Mouse (Mus musculus): ENCODE data around the gene Manba. TPM values are rescaled to one million over a fixed set of nuclear protein-coding genes. Genes with fewer than 3 reads are reported as not detected.

Gene Manba
- total RNA-seq, 1 experiment from 2014 or later, result 16.0 TPM

DNA sequence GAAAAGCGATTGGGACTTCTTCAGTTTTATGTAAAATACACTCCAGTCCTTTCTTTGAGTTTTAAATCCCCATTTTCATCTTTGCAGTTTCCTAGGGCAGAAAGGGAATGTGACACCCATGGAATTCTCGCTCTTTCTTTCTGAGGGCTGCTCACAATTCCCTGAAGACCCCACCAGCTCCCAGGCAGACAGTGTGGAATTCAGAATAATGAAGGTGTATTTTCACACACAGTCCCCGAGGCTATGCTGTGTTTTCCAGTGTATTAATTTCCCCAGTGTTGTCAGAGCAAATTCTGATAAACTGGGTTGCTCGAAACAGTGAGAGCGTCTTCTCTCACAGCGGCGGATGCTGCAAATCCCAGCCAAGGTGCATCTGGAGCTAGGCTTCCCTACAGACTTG is 44.3 kb downstream of the Manba start:
- no peak for DNase-seq

- DNase-seq, result no peak
These were observed 46.4 kb downstream of the Manba start for GRCm38 (mm10) chr3:135531762-135532161.

GRCm38 (mm10) chr3:135534103-135534502 is 48.7 kb downstream of the Manba start:
- DNase-seq, result no peak

GRCm38 (mm10) chr3:135546212-135546923 is 61.0 kb downstream of the Manba start:
- DNase-seq, result no peak

DNA sequence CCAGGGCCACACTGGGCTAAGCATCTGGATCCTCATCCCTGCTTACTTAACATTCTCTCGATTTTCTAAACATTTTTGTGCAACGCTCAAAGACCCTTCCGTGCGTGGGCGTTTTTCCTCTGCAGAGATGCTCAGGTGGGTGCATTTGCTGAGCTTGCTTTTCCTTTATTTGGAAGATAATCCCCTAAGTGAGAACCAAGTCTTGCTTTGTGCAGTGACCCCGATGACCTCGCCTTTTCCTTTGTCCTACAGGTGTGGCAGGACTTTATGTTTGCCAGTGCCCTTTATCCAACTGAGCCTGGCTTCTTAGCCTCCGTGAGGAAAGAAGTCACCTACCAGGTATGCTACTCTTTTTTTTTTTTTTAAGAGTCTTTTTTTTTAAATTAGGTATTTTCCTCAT is 61.9 kb downstream of the Manba start:
- DNase-seq, result no peak

GRCm38 (mm10) chr3:135552874-135553273 is 67.5 kb downstream of the Manba start:
- DNase-seq, result no peak

DNA sequence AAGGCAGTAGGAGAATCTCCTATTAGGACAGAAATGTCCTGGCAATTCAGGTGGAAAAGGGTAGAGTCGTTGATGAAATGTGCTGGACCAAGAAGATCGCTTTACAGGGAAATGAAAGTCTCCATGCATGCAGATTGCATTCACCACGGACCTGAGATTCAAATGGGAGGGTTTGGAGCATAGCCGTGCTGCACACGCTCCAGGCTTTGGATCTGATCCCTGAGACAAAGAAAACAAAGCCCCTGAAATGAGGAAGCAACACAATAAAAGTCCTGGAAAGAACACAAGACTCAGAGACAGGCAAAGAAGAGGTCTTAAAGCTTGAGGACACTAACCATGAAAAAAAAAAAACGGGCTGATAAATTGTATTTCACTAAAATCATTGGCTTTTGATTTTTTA is 69.8 kb downstream of the Manba start:
- DNase-seq, result no peak

GRCm38 (mm10) chr3:135556052-135556587 is 70.7 kb downstream of the Manba start:
- DNase-seq, result no peak

- DNase-seq, result no peak
These were observed 71.6 kb downstream of the Manba start for GRCm38 (mm10) chr3:135556851-135557662.

DNA sequence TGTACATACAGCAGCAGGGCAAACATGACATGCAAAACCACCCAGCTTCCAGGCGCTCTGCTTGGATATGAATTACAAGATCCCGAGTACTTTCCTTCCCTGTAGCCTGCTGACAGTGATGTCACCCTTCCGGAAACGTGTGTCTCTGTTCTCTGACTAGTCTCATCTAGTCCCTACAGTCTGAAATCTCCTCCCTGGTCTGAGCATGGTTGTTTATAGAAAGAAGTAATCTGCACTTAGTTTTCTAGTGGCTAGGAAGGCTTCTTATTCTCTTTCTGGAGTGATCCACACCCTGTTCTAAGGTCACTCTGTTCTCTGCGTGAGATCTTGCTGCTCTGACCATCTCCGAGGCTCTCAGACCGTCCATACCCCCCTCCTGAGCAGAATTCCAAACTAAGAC is 76.6 kb downstream of the Manba start:
- DNase-seq, result no peak

- DNase-seq, result no peak
These were observed 77.8 kb downstream of the Manba start for GRCm38 (mm10) chr3:135563163-135563689.

DNA sequence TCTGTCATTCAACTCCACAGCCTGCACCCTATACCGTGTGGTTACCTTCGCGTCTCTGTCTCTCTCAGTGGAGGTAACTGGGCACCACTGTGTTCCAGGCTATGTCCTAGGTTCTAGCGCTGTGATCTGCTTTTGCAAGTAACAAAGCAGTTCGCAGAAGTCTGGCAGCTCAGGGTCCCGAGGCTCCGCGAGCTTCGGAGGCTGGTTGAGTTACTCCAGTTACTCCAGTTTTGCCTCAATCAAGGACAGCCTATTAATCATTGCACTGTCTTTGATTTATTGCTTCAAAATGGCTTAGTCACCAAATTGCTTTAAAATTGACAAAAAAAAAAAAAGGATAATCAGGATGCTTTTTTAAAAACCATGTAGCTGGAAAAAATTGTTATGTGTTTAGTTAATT is 79.3 kb downstream of the Manba start:
- DNase-seq, result peak; percentile 23

GRCm38 (mm10) chr3:135565306-135565705 is 79.9 kb downstream of the Manba start:
- no peak for DNase-seq

DNA sequence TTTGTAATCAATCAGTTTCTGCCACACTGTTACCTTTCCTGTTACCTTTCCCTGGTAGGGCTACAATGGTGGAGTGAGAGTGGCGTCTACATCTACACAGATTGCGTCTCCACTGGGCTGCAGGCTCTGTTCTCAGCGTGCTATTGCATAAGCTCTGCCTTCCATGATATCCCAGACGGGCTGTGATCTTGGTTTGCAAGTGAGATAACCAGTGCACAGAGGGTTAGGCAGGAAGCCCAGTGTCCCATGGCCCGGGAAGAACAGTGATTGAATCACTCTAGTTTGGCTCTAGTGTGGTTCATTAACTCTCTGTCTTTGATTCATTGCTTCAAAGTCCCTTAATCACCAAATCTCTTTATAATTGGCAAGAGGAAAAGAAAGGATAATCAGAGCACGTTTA is 82.5 kb downstream of the Manba start:
- no peak for DNase-seq

- DNase-seq, result no peak
These were observed 83.2 kb downstream of the Manba start for GRCm38 (mm10) chr3:135568633-135569032.

GRCm38 (mm10) chr3:135571540-135571939 is 86.1 kb downstream of the Manba start:
- no peak for DNase-seq

DNA sequence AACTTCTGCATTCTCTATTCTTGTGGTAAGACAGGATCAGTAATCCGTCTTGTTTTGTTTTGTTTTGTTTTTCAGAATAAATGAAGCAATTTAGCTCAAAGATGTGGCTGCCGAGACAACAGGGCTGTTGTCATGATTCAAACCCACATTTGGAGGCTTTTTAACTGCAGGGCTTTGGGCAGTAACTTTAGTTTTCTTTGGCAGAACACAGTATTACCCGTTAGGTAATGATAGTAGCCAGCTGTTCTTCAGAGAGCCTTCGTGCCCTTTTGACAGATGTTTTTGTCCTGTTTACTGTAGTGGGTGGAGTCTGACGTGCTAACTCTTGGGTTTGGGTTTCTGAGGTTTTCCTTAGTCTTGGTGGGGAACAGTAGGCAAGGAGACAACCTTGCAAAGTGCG is 87.6 kb downstream of the Manba start:
- DNase-seq, result no peak

- peak; percentile 43 for DNase-seq
These were observed 89.7 kb downstream of the Manba start for GRCm38 (mm10) chr3:135575126-135575525.

- no peak for DNase-seq
These were observed 93.3 kb downstream of the Manba start for GRCm38 (mm10) chr3:135578588-135579140.

GRCm38 (mm10) chr3:135579179-135579578 is 93.8 kb downstream of the Manba start:
- DNase-seq, result no peak

GRCm38 (mm10) chr3:135580439-135581275 is 95.2 kb downstream of the Manba start:
- no peak for DNase-seq

- DNase-seq, result no peak
These were observed 96.3 kb downstream of the Manba start for GRCm38 (mm10) chr3:135581606-135582117.

Data from adrenal gland, postnatal 25 days (tissue).